Mouse (Mus musculus) cortical plate, adult 2 months (tissue): ENCODE results near the gene Ceacam19.

Experiments used
- CTCF ChIP-seq: fragments of 200-500 bp; IDR thresholded peaks from 2 replicates; pipeline ENCODE4 v1.5.1; 2011; ENCODE audit warnings: mild to moderate bottlenecking, control low read depth, low read length; ENCODE audit not compliant: insufficient read depth; ENCODE audit errors: extremely low read depth
- POLR2A ChIP-seq: fragments of 200-500 bp; IDR thresholded peaks from 2 replicates; pipeline ENCODE4 v1.6.1; 2011; ENCODE audit warnings: mild to moderate bottlenecking, low read length, control low read depth; ENCODE audit not compliant: insufficient read depth; ENCODE audit errors: extremely low read depth

DNA sequence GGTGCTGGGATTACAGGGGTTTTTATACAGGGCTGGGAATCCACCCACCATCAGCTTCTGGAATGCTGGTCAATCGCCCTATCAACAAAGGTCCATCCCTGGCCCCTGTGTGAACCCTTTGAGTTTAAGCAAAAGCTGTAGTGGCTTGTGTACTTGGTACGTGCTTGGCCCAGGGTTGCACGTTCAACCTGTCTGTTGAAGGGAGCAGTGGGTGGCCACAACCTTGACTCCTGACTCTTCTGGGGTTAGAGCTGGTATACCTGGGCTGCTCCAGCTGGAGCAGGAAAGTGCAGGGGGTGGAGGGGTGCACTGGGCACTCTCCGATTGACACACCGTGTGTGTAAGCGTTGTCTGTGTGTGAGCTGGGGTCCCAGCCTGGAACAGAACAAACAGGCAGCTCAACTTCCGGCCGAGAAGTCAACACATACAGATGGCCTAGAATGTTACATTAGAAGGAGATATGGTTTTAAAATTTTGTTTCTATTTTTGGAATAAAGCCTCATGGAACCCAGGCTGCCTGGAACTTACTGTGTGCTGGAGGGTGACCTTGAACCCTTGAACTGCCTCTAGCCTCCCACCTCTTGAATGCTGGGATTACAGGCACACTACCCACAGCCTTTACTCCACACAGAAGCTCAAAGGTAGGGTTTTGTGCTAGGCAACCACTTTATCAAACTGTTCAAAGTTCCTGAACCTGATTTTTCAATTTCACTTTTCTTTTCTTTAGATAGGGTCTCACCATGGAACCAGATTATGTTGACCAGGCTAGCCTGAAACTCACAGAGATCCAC is 22.3 kb downstream of the Ceacam19 start:
- TF ChIP-seq POLR2A (no peak), CTCF (no peak)
